Mouse (Mus musculus) liver, embryonic 16.5 days (tissue): ENCODE data around the gene Med12l. TPM values are rescaled to one million over a fixed set of nuclear protein-coding genes. Genes with fewer than 3 reads are reported as not detected.

ENCODE experiments used
- ATAC-seq: fragments of 200-750 bp; cut with Nextera tagmentation; 2 replicates; pipeline ENCODE4 v1.8.0; 2017; ENCODE audit warnings: low read depth, mild to moderate bottlenecking, moderate number of reproducible peaks, moderate library complexity
- H3K27ac ChIP-seq: fragments of 300-500 bp; sonication (generic); 2 replicates; pipeline ENCODE4 v1.5.1; 2014; ENCODE audit warnings: mild to moderate bottlenecking, low read length
- H3K27me3 ChIP-seq: fragments of 300-500 bp; sonication (generic); 2 replicates; pipeline ENCODE4 v1.6.1; 2014; ENCODE audit warnings: low read depth, low read length, mixed read lengths; ENCODE audit not compliant: control insufficient read depth, insufficient read depth
- H3K36me3 ChIP-seq: fragments of 300-500 bp; sonication (generic); 2 replicates; pipeline ENCODE4 v1.6.1; 2014; ENCODE audit warnings: mild to moderate bottlenecking; ENCODE audit not compliant: control insufficient read depth, insufficient read depth
- H3K4me1 ChIP-seq: fragments of 300-500 bp; sonication (generic); 2 replicates; pipeline ENCODE4 v1.6.1; 2014; ENCODE audit warnings: low read depth, low read length, mixed read lengths; ENCODE audit not compliant: control insufficient read depth
- H3K4me2 ChIP-seq: fragments of 300-500 bp; sonication (generic); 2 replicates; pipeline ENCODE4 v1.6.1; 2014; ENCODE audit warnings: low read depth, low read length, mixed read lengths
- H3K4me3 ChIP-seq: fragments of 300-500 bp; sonication (generic); 2 replicates; pipeline ENCODE4 v1.5.1; 2014; ENCODE audit warnings: low read depth, mild to moderate bottlenecking, low read length
- H3K9ac ChIP-seq: fragments of 300-500 bp; sonication (generic); 2 replicates; pipeline ENCODE4 v1.6.1; 2014; ENCODE audit warnings: low read depth, low read length
- H3K9me3 ChIP-seq: fragments of 300-500 bp; sonication (generic); replicated peaks from 2 replicates; pipeline ENCODE4 v1.6.1; 2016; ENCODE audit warnings: low read length; ENCODE audit not compliant: control insufficient read depth
- WGBS: fragments of 180-500 bp; shearing (Covaris S2); extraction: QIAGEN DNeasy Blood & Tissue Kit; methylation state at CpG from one replicate; pipeline ENCODE4 v1.1.7; 2014; ENCODE audit not compliant: insufficient replicate concordance; 5-methylcytosine and 5-hydroxymethylcytosine counted together
- polyA plus RNA-seq: library from polyadenylated mRNA; unstranded; fragments of >200 nt; fragmentation: Nextera tagmentation; extraction: Ambion mirVana; gene quantifications from 2 replicates; pipeline ENCODE4 v1.2.1, GENCODE M21; 2015

The Med12l gene
- polyA plus RNA-seq, 1 experiment from 2014 or later, result 0.73 TPM

DNA sequence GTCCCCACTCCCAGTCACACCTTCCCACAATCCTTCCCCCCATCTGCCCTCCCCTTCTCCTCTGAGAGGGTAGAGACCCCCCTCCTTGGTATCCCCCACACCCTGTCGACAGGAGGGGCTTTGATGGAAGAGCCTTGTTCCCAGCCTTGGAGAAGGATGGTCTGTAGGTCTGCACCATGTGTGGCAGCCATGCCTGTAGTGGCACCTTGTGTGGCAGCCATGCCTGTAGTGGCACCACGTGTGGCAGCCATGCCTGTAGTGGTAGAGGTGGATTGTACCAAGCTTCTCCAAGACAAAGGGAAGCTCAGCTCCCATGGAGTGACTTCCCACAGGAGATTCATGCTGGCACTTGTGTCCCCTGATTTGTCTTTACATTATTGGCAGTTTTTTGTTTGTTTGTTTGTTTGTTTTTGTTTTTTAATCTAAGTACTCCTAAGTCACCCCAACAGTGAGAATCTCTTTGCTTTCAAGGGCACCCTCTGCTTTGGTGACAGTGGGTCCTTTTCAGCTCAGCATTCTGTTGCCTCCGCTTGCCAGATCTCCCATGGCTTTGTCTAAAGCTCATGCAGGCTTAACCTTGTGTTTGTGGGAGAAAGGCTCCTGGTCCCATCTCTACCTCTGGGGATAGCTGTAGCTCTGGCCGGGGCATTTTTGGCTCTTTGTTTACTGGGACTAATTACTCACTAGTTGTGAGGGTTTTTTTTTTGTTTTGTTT is 10.2 kb downstream of the Med12l start:
- H3K4me1 ChIP-seq, result no peaks in the 10 kb centered on the region
- no peaks in the 10 kb centered on the region for H3K36me3 ChIP-seq
- no peaks in the 10 kb centered on the region for H3K9me3 ChIP-seq
- no peak overlapping the region for H3K4me2 ChIP-seq
- H3K4me3 ChIP-seq, result no peak overlapping the region
- no peak for ATAC-seq
- WGBS, result 50% methylated on average over 4 of the region's 4 CpGs
- H3K27me3 ChIP-seq, result no peaks in the 10 kb centered on the region
- H3K27ac ChIP-seq, result no peak overlapping the region
- no peak overlapping the region for H3K9ac ChIP-seq

- Histone ChIP-seq H3K4me1 (no peaks in the 10 kb centered on the region), H3K27ac (no peak overlapping the region), H3K36me3 (no peaks in the 10 kb centered on the region), H3K4me3 (no peak overlapping the region), H3K27me3 (no peaks in the 10 kb centered on the region), H3K9me3 (no peaks in the 10 kb centered on the region), H3K4me2 (no peak overlapping the region), H3K9ac (no peak overlapping the region)
- no peak for ATAC-seq
- WGBS, result 74% methylated on average over 9 of the region's 9 CpGs
Measured at GRCm38 (mm10) chr3:59016501-59016900, 10.9 kb downstream of the Med12l start.

DNA sequence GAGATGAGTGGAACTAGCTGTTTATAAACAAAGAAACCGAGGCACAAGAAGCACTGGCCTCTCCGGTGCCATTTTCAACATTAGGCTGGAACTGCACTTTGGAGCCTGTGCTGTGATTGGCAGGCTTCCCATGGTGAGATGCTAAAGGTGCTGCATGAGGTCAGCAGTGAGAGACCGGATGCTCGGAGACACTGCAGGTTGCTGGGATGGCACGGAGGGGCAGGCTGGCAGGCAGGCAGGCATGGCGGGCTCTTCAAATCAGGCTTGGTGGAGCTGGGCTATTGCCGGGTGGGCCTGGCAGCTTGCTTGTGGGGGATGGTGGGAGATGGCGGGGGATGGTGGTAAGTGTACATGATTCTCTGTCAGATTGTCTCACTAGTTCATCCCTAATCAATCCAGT is 15.6 kb downstream of the Med12l start:
- Histone ChIP-seq H3K9me3 (no peaks in the 10 kb centered on the region), H3K27ac (no peak overlapping the region), H3K9ac (no peak overlapping the region), H3K4me2 (no peak overlapping the region), H3K27me3 (no peaks in the 10 kb centered on the region), H3K4me3 (no peak overlapping the region), H3K36me3 (no peaks in the 10 kb centered on the region), H3K4me1 (no peaks in the 10 kb centered on the region)
- no peak for ATAC-seq
- 59% methylated on average over 8 of the region's 8 CpGs for WGBS

GRCm38 (mm10) chr3:59022251-59022650 is 16.6 kb downstream of the Med12l start:
- no peak overlapping the region for H3K4me3 ChIP-seq
- WGBS, result 61% methylated on average over 2 of the region's 2 CpGs

DNA sequence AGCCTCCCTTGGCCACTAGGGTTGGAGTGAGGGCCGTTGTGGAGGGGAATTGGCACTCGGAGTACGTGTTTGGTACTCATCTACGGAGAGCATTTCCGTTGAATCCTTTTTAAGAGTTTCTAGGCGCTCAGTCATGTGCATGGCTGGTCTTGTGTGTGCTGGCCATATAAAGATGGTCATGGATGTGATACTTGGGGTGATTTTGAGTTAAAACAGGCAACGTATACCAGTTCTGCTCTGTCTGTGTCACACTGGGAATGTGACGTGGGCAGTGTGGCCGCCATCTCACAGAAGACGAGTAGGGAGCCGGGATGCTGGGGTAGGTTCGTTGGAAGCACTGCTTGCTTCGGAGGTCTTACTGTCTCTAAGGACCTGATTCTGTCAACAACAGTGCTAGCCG is 17.3 kb downstream of the Med12l start:
- no peak overlapping the region for H3K9ac ChIP-seq
- WGBS, result 72% methylated on average over 14 of the region's 14 CpGs
- no peak overlapping the region for H3K27ac ChIP-seq
- H3K27me3 ChIP-seq, result no peaks in the 10 kb centered on the region
- H3K4me1 ChIP-seq, result no peaks in the 10 kb centered on the region
- H3K4me3 ChIP-seq, result no peak overlapping the region
- H3K36me3 ChIP-seq, result no peaks in the 10 kb centered on the region
- no peak overlapping the region for H3K4me2 ChIP-seq
- ATAC-seq, result no peak
- H3K9me3 ChIP-seq, result no peaks in the 10 kb centered on the region

More at GRCm38 (mm10) chr3:59022251-59022650, 16.6 kb downstream of the Med12l start:
- Histone ChIP-seq H3K36me3 (no peaks in the 10 kb centered on the region), H3K27ac (no peak overlapping the region), H3K4me2 (no peak overlapping the region), H3K4me1 (no peaks in the 10 kb centered on the region), H3K9ac (no peak overlapping the region), H3K9me3 (no peaks in the 10 kb centered on the region), H3K27me3 (no peaks in the 10 kb centered on the region)
- no peak for ATAC-seq

DNA sequence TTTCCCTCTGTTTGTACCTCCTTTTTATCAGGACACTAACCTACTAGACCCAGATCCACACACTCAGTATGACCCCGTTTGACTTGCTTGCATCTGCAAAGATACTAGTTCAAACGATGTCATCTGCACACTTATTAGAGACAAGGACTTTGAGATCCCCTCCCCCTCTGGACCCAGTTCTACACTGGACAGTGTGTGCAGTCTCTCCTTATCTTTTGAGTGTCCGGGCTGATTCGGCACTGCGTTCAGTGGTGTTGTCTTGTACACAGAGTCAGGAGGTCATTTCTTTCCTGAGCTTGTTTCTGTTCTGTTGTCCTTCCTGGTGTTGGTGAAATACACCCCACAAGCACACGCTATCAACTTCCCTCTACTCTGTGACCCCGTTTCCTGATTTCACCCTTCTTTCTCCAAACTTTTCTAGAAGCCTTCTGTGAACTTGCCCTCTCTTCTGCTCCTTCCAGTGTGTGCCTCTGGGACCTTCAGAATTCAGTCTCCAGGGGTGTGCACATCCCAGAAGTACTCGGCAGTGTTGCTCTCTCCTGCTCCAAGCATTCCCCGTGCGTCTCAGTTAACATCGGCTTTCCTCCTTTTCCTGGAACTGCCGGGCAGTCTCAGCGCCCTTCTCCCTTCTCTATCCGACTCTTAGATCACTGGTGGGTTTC is 19.0 kb downstream of the Med12l start:
- no peak overlapping the region for H3K27ac ChIP-seq
- peak; percentile 37; the same call in 1 of the 2 replicates for ATAC-seq
- H3K9me3 ChIP-seq, result no peaks in the 10 kb centered on the region
- no peaks in the 10 kb centered on the region for H3K36me3 ChIP-seq
- H3K9ac ChIP-seq, result no peak overlapping the region
- no peaks in the 10 kb centered on the region for H3K27me3 ChIP-seq
- WGBS, result 18% methylated on average over 14 of the region's 14 CpGs
- no peaks in the 10 kb centered on the region for H3K4me1 ChIP-seq
- H3K4me2 ChIP-seq, result no peak overlapping the region
- no peak overlapping the region for H3K4me3 ChIP-seq

DNA sequence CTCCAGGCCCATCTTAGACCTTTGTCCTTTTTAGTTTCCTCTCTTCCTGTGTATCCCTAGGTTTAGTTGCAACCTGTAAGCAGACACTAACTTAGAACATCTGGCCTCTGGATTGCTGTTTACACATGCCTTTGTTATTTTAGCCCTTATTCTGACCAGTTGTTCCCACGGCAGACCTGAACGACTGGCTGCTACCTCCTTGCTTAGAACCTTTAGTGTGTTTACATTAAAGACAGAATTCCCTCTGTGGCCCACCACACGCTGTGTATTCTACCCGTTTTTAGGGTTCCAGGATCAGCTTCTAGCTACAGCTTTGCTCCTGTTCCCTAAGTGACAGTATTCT is 19.5 kb downstream of the Med12l start:
- Histone ChIP-seq H3K4me1 (no peaks in the 10 kb centered on the region), H3K36me3 (no peaks in the 10 kb centered on the region), H3K4me2 (no peak overlapping the region), H3K4me3 (no peak overlapping the region), H3K9ac (no peak overlapping the region), H3K27ac (no peak overlapping the region), H3K9me3 (no peaks in the 10 kb centered on the region), H3K27me3 (no peaks in the 10 kb centered on the region)
- 42% methylated on average over 4 of the region's 4 CpGs for WGBS
- no peak for ATAC-seq

DNA sequence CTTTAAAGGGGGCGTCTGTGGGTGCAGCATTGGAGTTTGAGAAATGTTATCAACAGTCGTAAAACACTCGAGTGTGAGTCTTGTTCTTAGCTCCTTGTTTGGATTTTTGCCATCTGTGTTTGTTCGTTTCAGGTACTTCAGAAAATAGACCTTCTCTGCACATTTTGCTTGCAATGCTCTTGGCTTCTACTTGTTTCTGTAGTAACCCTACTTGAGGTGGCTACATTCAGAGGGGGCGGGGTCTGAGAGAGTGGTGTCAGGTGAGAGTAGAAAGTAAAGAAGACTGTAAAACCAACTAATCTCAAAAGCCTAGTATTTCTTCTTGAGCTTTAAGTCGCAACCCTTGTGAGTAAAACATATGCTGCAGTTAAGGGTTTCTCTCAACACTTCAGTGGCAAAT is 23.1 kb downstream of the Med12l start:
- no peak overlapping the region for H3K4me2 ChIP-seq
- no peak overlapping the region for H3K27ac ChIP-seq
- ATAC-seq, result no peak
- H3K36me3 ChIP-seq, result no peaks in the 10 kb centered on the region
- H3K27me3 ChIP-seq, result no peaks in the 10 kb centered on the region
- H3K9ac ChIP-seq, result no peak overlapping the region
- 67% methylated on average over 6 of the region's 6 CpGs for WGBS
- no peak overlapping the region for H3K4me3 ChIP-seq
- no peaks in the 10 kb centered on the region for H3K4me1 ChIP-seq
- H3K9me3 ChIP-seq, result no peaks in the 10 kb centered on the region

DNA sequence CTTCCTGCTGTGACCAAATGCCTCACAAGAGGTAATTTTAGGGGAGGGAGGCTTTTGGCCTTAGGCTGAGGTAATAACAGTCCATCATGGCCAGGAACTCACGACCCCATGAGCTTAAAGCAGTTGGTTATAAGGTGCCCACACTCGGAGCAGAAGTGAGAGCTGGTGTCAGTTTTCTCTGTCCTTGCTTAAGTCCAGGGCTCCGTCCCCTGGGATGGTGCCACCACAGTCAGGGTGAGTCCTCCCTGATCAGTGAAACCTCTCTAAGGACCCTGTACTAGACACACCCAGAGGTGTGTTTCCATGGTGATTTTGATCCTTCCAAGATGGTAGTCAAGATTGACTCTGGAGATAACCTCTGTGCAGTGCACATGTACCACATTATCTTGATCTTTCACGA is 25.4 kb downstream of the Med12l start:
- no peak overlapping the region for H3K4me2 ChIP-seq
- H3K4me1 ChIP-seq, result no peaks in the 10 kb centered on the region
- 54% methylated on average over 4 of the region's 4 CpGs for WGBS
- no peaks in the 10 kb centered on the region for H3K36me3 ChIP-seq
- H3K4me3 ChIP-seq, result no peak overlapping the region
- H3K27me3 ChIP-seq, result no peaks in the 10 kb centered on the region
- no peaks in the 10 kb centered on the region for H3K9me3 ChIP-seq
- no peak overlapping the region for H3K9ac ChIP-seq
- H3K27ac ChIP-seq, result no peak overlapping the region
- ATAC-seq, result no peak
